Mouse (Mus musculus): ENCODE results near the gene Mus81. TPM values are rescaled to one million over a fixed set of nuclear protein-coding genes. Genes with fewer than 3 reads are reported as not detected.
A peak's percentile ranks its signal among the peaks of the same experiment; 100 is the strongest.

Mus81 gene
- polyA plus RNA-seq, 1 experiment from 2014 or later = 57.1 TPM

GRCm38 (mm10) chr19:5477004-5477667 is 11.1 kb downstream of the Mus81 start:
- Histone ChIP-seq H3K36me3 (ENCODE audit: control insufficient read depth, insufficient read depth, low read length) (peaks cover 26% of the 10 kb centered on the region), H3K4me1 (ENCODE audit: control insufficient read depth, insufficient read depth, low read length) (peaks cover 10% of the 10 kb centered on the region; the same call in 1 of the 2 replicates), H3K9me3 (replicated peaks; ENCODE audit: control insufficient read depth, low read length) (no peaks in the 10 kb centered on the region), H3K9ac (ENCODE audit: low read length) (no peak overlapping the region), H3K4me2 (ENCODE audit: low read length) (no peak overlapping the region), H3K4me3 (ENCODE audit: low read depth, low read length) (no peak overlapping the region), H3K27me3 (replicated peaks; ENCODE audit: control insufficient read depth, insufficient read depth, low read length) (no peaks in the 10 kb centered on the region), H3K27ac (ENCODE audit: low read depth, low read length) (no peak overlapping the region)
- ATAC-seq = no peak
- DNase-seq (ENCODE audit: low spot score) = no peak
- 83% methylated on average over 10 of the region's 10 CpGs for WGBS

- no peaks in the 10 kb centered on the region for H3K27me3 ChIP-seq (replicated peaks; ENCODE audit: control insufficient read depth, insufficient read depth, low read length)
- H3K9ac ChIP-seq (ENCODE audit: low read length) = peak overlapping the region; percentile 78
- peak overlapping the region; percentile 55 for H3K4me3 ChIP-seq (ENCODE audit: low read depth, low read length)
- ATAC-seq (no peak), DNase-seq (ENCODE audit: low spot score) (no peak)
- peak overlapping the region; percentile 94 for H3K4me2 ChIP-seq (ENCODE audit: low read length)
- 28% methylated on average over 13 of the region's 13 CpGs for WGBS
- H3K27ac ChIP-seq (ENCODE audit: low read depth, low read length) = no peak overlapping the region; the same call in 1 of the 2 replicates
- H3K36me3 ChIP-seq (ENCODE audit: control insufficient read depth, insufficient read depth, low read length) = peaks cover 11% of the 10 kb centered on the region; the same call in 1 of the 2 replicates
- peaks cover 10% of the 10 kb centered on the region; the same call in 1 of the 2 replicates for H3K4me1 ChIP-seq (ENCODE audit: control insufficient read depth, insufficient read depth, low read length)
- H3K9me3 ChIP-seq (replicated peaks; ENCODE audit: control insufficient read depth, low read length) = no peaks in the 10 kb centered on the region
Measured at GRCm38 (mm10) chr19:5475069-5475714, 13.0 kb downstream of the Mus81 start.

- Histone ChIP-seq H3K27ac (ENCODE audit: low read depth, low read length) (no peak overlapping the region; the same call in 1 of the 2 replicates), H3K4me3 (ENCODE audit: low read depth, low read length) (peak overlapping the region; percentile 55), H3K4me2 (ENCODE audit: low read length) (peak overlapping the region; percentile 94), H3K27me3 (replicated peaks; ENCODE audit: control insufficient read depth, insufficient read depth, low read length) (no peaks in the 10 kb centered on the region), H3K9ac (ENCODE audit: low read length) (peak overlapping the region; percentile 78), H3K9me3 (replicated peaks; ENCODE audit: control insufficient read depth, low read length) (no peaks in the 10 kb centered on the region), H3K36me3 (ENCODE audit: control insufficient read depth, insufficient read depth, low read length) (peaks cover 5% of the 10 kb centered on the region; the same call in 1 of the 2 replicates), H3K4me1 (ENCODE audit: control insufficient read depth, insufficient read depth, low read length) (peaks cover 10% of the 10 kb centered on the region; the same call in 1 of the 2 replicates)
- ATAC-seq (peak; percentile 66), DNase-seq (ENCODE audit: low spot score) (peak; percentile 34)
- WGBS = under 1% methylated on average over 43 of the region's 68 CpGs
Measured at GRCm38 (mm10) chr19:5474281-5475068, 13.7 kb downstream of the Mus81 start.

- Histone ChIP-seq H3K27me3 (replicated peaks; ENCODE audit: control insufficient read depth, insufficient read depth, low read length) (no peaks in the 10 kb centered on the region), H3K4me3 (ENCODE audit: low read depth, low read length) (peak within 1 kb of the TSS; percentile 55), H3K4me1 (ENCODE audit: control insufficient read depth, insufficient read depth, low read length) (peaks cover 10% of the 10 kb centered on the region; the same call in 1 of the 2 replicates), H3K27ac (ENCODE audit: low read depth, low read length) (no peak within 1 kb of the TSS), H3K4me2 (ENCODE audit: low read length) (peak within 1 kb of the TSS; percentile 94), H3K9me3 (replicated peaks; ENCODE audit: control insufficient read depth, low read length) (no peaks in the 10 kb centered on the region), H3K9ac (ENCODE audit: low read length) (peak within 1 kb of the TSS; percentile 78), H3K36me3 (ENCODE audit: control insufficient read depth, insufficient read depth, low read length) (peaks cover 4% of the 10 kb centered on the region; the same call in 1 of the 2 replicates)
- DNase-seq (ENCODE audit: low spot score) (peak; percentile 85), ATAC-seq (peak; percentile 64)
- WGBS = under 1% methylated on average over 22 of the region's 22 CpGs
Measured at GRCm38 (mm10) chr19:5473720-5474119, 14.5 kb downstream of the Mus81 start, which contains the start of gene Efemp2. Gene Efemp2 (plus strand): TSS chr19:5473954.

- 77% methylated on average over 3 of the region's 3 CpGs for WGBS
- H3K36me3 ChIP-seq (ENCODE audit: control insufficient read depth, insufficient read depth, low read length) = peaks cover 2% of the 10 kb centered on the region; the same call in 1 of the 2 replicates
- no peak overlapping the region for H3K27ac ChIP-seq (ENCODE audit: low read depth, low read length)
- DNase-seq (ENCODE audit: low spot score) (no peak), ATAC-seq (no peak)
- H3K4me1 ChIP-seq (ENCODE audit: control insufficient read depth, insufficient read depth, low read length) = peaks cover 10% of the 10 kb centered on the region; the same call in 1 of the 2 replicates
- no peak overlapping the region for H3K4me3 ChIP-seq (ENCODE audit: low read depth, low read length)
- no peak overlapping the region for H3K4me2 ChIP-seq (ENCODE audit: low read length)
- no peak overlapping the region for H3K9ac ChIP-seq (ENCODE audit: low read length)
- H3K27me3 ChIP-seq (replicated peaks; ENCODE audit: control insufficient read depth, insufficient read depth, low read length) = no peaks in the 10 kb centered on the region
- H3K9me3 ChIP-seq (replicated peaks; ENCODE audit: control insufficient read depth, low read length) = no peaks in the 10 kb centered on the region
Measured at GRCm38 (mm10) chr19:5472857-5473256, 15.3 kb downstream of the Mus81 start.

- Histone ChIP-seq H3K4me3 (ENCODE audit: low read depth, low read length) (no peak overlapping the region), H3K4me2 (ENCODE audit: low read length) (no peak overlapping the region), H3K36me3 (ENCODE audit: control insufficient read depth, insufficient read depth, low read length) (peaks cover 12% of the 10 kb centered on the region), H3K9me3 (replicated peaks; ENCODE audit: control insufficient read depth, low read length) (no peaks in the 10 kb centered on the region), H3K9ac (ENCODE audit: low read length) (no peak overlapping the region), H3K27me3 (replicated peaks; ENCODE audit: control insufficient read depth, insufficient read depth, low read length) (no peaks in the 10 kb centered on the region), H3K4me1 (ENCODE audit: control insufficient read depth, insufficient read depth, low read length) (peaks cover 10% of the 10 kb centered on the region; the same call in 1 of the 2 replicates), H3K27ac (ENCODE audit: low read depth, low read length) (no peak overlapping the region)
- no peak for DNase-seq (ENCODE audit: low spot score)
- WGBS = 47% methylated on average over 5 of the region's 5 CpGs
- ATAC-seq = no peak
Measured at GRCm38 (mm10) chr19:5471846-5472245, 16.4 kb downstream of the Mus81 start.

- H3K4me2 ChIP-seq (ENCODE audit: low read length) = no peak within 1 kb of the TSS
- no peaks in the 10 kb centered on the region for H3K27me3 ChIP-seq (replicated peaks; ENCODE audit: control insufficient read depth, insufficient read depth, low read length)
- no peak within 1 kb of the TSS for H3K27ac ChIP-seq (ENCODE audit: low read depth, low read length)
- no peak for DNase-seq (ENCODE audit: low spot score)
- peaks cover 43% of the 10 kb centered on the region for H3K36me3 ChIP-seq (ENCODE audit: control insufficient read depth, insufficient read depth, low read length)
- H3K4me1 ChIP-seq (ENCODE audit: control insufficient read depth, insufficient read depth, low read length) = 0 out of 2 replicates have a peak, but pooled peaks cover 4% of the 10 kb centered on the region
- 65% methylated on average over 5 of the region's 5 CpGs for WGBS
- no peak within 1 kb of the TSS for H3K4me3 ChIP-seq (ENCODE audit: low read depth, low read length)
- no peaks in the 10 kb centered on the region for H3K9me3 ChIP-seq (replicated peaks; ENCODE audit: control insufficient read depth, low read length)
- no peak for ATAC-seq
- no peak within 1 kb of the TSS for H3K9ac ChIP-seq (ENCODE audit: low read length)
Measured at GRCm38 (mm10) chr19:5468374-5468773, 19.8 kb downstream of the Mus81 start, which contains the start of gene Ctsw. Gene Ctsw (minus strand): TSS chr19:5468507.

GRCm38 (mm10) chr19:5466916-5467500 is 21.2 kb downstream of the Mus81 start:
- H3K4me3 ChIP-seq (ENCODE audit: low read depth, low read length) = no peak overlapping the region
- no peak for ATAC-seq
- H3K9me3 ChIP-seq (replicated peaks; ENCODE audit: control insufficient read depth, low read length) = no peaks in the 10 kb centered on the region
- 95% methylated on average over 6 of the region's 6 CpGs for WGBS
- H3K9ac ChIP-seq (ENCODE audit: low read length) = no peak overlapping the region
- no peak overlapping the region for H3K4me2 ChIP-seq (ENCODE audit: low read length)
- peaks cover 56% of the 10 kb centered on the region for H3K36me3 ChIP-seq (ENCODE audit: control insufficient read depth, insufficient read depth, low read length)
- no peak overlapping the region for H3K27ac ChIP-seq (ENCODE audit: low read depth, low read length)
- no peaks in the 10 kb centered on the region for H3K27me3 ChIP-seq (replicated peaks; ENCODE audit: control insufficient read depth, insufficient read depth, low read length)
- no peak for DNase-seq (ENCODE audit: low spot score)
- H3K4me1 ChIP-seq (ENCODE audit: control insufficient read depth, insufficient read depth, low read length) = 0 out of 2 replicates have a peak, but pooled peaks cover 4% of the 10 kb centered on the region

Measured in forebrain, embryonic 14.5 days (tissue).